Mouse (Mus musculus): ENCODE data around the gene Cog4. TPM values are rescaled to one million over a fixed set of nuclear protein-coding genes. Genes with fewer than 3 reads are reported as not detected.

The Cog4 gene
- total and polyA plus RNA-seq, 2 experiments from 2014 or later, result 47.2 to 54.2 TPM

- peak overlapping the region; percentile 81 for H3K4me2 ChIP-seq (ENCODE audit: low read depth, low read length)
- no peaks in the 10 kb centered on the region for H3K9me3 ChIP-seq (replicated peaks; ENCODE audit: control insufficient read depth, low read length)
- H3K4me3 ChIP-seq (ENCODE audit: low read depth, low read length), result peak overlapping the region; percentile 91
- H3K27me3 ChIP-seq (ENCODE audit: control insufficient read depth, insufficient read depth, low read length), result no peaks in the 10 kb centered on the region
- no peak for TF ChIP-seq CTCF (IDR thresholded peaks at IDR 0.05; ENCODE audit: low read depth)
- TF ChIP-seq EP300 (IDR thresholded peaks at IDR 0.05; ENCODE audit: low read depth), result no peak
- peaks cover 17% of the 10 kb centered on the region for H3K4me1 ChIP-seq (ENCODE audit: control insufficient read depth, insufficient read depth)
- no peaks in the 10 kb centered on the region for H3K36me3 ChIP-seq (replicated peaks; ENCODE audit: control insufficient read depth, insufficient read depth, low read length)
- peak overlapping the region; percentile 86 for H3K9ac ChIP-seq (replicated peaks; ENCODE audit: low read depth, low read length)
- 3% methylated on average over 30 of the region's 37 CpGs for WGBS
- no peak for DNase-seq (ENCODE audit: low spot score)
- H3K27ac ChIP-seq (ENCODE audit: low read depth), result peak overlapping the region; percentile 78
- ATAC-seq (ENCODE audit: insufficient read depth, low read depth), result peak; percentile 10; the same call in 1 of the 2 replicates
Measured at GRCm38 (mm10) chr8:110920032-110920772, 73.8 kb downstream of the Cog4 start.

GRCm38 (mm10) chr8:110920773-110921277 is 74.4 kb downstream of the Cog4 start:
- H3K4me1 ChIP-seq (ENCODE audit: control insufficient read depth, insufficient read depth), result peaks cover 17% of the 10 kb centered on the region
- ATAC-seq (ENCODE audit: insufficient read depth, low read depth), result no peak
- no peaks in the 10 kb centered on the region for H3K36me3 ChIP-seq (replicated peaks; ENCODE audit: control insufficient read depth, insufficient read depth, low read length)
- H3K27me3 ChIP-seq (ENCODE audit: control insufficient read depth, insufficient read depth, low read length), result no peaks in the 10 kb centered on the region
- no peaks in the 10 kb centered on the region for H3K9me3 ChIP-seq (replicated peaks; ENCODE audit: control insufficient read depth, low read length)
- DNase-seq (ENCODE audit: low spot score), result no peak
- WGBS, result 22% methylated on average over 3 of the region's 3 CpGs
- H3K27ac ChIP-seq (ENCODE audit: low read depth), result peak overlapping the region; percentile 78; the same call in 1 of the 2 replicates
- peak overlapping the region; percentile 91 for H3K4me3 ChIP-seq (ENCODE audit: low read depth, low read length)
- H3K4me2 ChIP-seq (ENCODE audit: low read depth, low read length), result peak overlapping the region; percentile 81
- peak overlapping the region; percentile 86 for H3K9ac ChIP-seq (replicated peaks; ENCODE audit: low read depth, low read length)
- no peak for TF ChIP-seq EP300 (IDR thresholded peaks at IDR 0.05; ENCODE audit: low read depth)
- no peak for TF ChIP-seq CTCF (IDR thresholded peaks at IDR 0.05; ENCODE audit: low read depth)

GRCm38 (mm10) chr8:110921492-110922230 is 75.3 kb downstream of the Cog4 start:
- Histone ChIP-seq H3K36me3 (replicated peaks; ENCODE audit: control insufficient read depth, insufficient read depth, low read length) (no peaks in the 10 kb centered on the region), H3K4me3 (ENCODE audit: low read depth, low read length) (0 out of 2 replicates have a peak overlapping the region, but pooled peaks have one; percentile 91), H3K27ac (ENCODE audit: low read depth) (no peak overlapping the region), H3K9ac (replicated peaks; ENCODE audit: low read depth, low read length) (no peak overlapping the region), H3K4me2 (ENCODE audit: low read depth, low read length) (peak overlapping the region; percentile 81), H3K27me3 (ENCODE audit: control insufficient read depth, insufficient read depth, low read length) (no peaks in the 10 kb centered on the region), H3K4me1 (ENCODE audit: control insufficient read depth, insufficient read depth) (peaks cover 22% of the 10 kb centered on the region), H3K9me3 (replicated peaks; ENCODE audit: control insufficient read depth, low read length) (no peaks in the 10 kb centered on the region)
- WGBS, result 37% methylated on average over 7 of the region's 7 CpGs
- TF ChIP-seq EP300 (IDR thresholded peaks at IDR 0.05; ENCODE audit: low read depth) (no peak), CTCF (IDR thresholded peaks at IDR 0.05; ENCODE audit: low read depth) (no peak)
- DNase-seq (ENCODE audit: low spot score) (no peak), ATAC-seq (ENCODE audit: insufficient read depth, low read depth) (no peak)

- H3K9me3 ChIP-seq (replicated peaks; ENCODE audit: control insufficient read depth, low read length), result no peaks in the 10 kb centered on the region
- H3K27me3 ChIP-seq (ENCODE audit: control insufficient read depth, insufficient read depth, low read length), result no peaks in the 10 kb centered on the region
- DNase-seq (ENCODE audit: low spot score) (no peak), ATAC-seq (ENCODE audit: insufficient read depth, low read depth) (no peak)
- H3K36me3 ChIP-seq (replicated peaks; ENCODE audit: control insufficient read depth, insufficient read depth, low read length), result no peaks in the 10 kb centered on the region
- no peak overlapping the region for H3K4me3 ChIP-seq (ENCODE audit: low read depth, low read length)
- no peak overlapping the region for H3K9ac ChIP-seq (replicated peaks; ENCODE audit: low read depth, low read length)
- 86% methylated on average over 8 of the region's 8 CpGs for WGBS
- no peak overlapping the region for H3K27ac ChIP-seq (ENCODE audit: low read depth)
- no peak overlapping the region for H3K4me2 ChIP-seq (ENCODE audit: low read depth, low read length)
- TF ChIP-seq EP300 (IDR thresholded peaks at IDR 0.05; ENCODE audit: low read depth) (no peak), CTCF (IDR thresholded peaks at IDR 0.05; ENCODE audit: low read depth) (no peak)
- H3K4me1 ChIP-seq (ENCODE audit: control insufficient read depth, insufficient read depth), result peaks cover 13% of the 10 kb centered on the region; the same call in 1 of the 2 replicates
Measured at GRCm38 (mm10) chr8:110925691-110926140, 79.3 kb downstream of the Cog4 start.

GRCm38 (mm10) chr8:110926690-110927089 is 80.3 kb downstream of the Cog4 start:
- Histone ChIP-seq H3K27me3 (ENCODE audit: control insufficient read depth, insufficient read depth, low read length) (no peaks in the 10 kb centered on the region), H3K4me3 (ENCODE audit: low read depth, low read length) (no peak overlapping the region), H3K4me2 (ENCODE audit: low read depth, low read length) (no peak overlapping the region), H3K9ac (replicated peaks; ENCODE audit: low read depth, low read length) (no peak overlapping the region), H3K36me3 (replicated peaks; ENCODE audit: control insufficient read depth, insufficient read depth, low read length) (no peaks in the 10 kb centered on the region), H3K27ac (ENCODE audit: low read depth) (no peak overlapping the region), H3K4me1 (ENCODE audit: control insufficient read depth, insufficient read depth) (peaks cover 15% of the 10 kb centered on the region), H3K9me3 (replicated peaks; ENCODE audit: control insufficient read depth, low read length) (no peaks in the 10 kb centered on the region)
- WGBS, result 53% methylated on average over 5 of the region's 5 CpGs
- no peak for DNase-seq (ENCODE audit: low spot score)
- TF ChIP-seq EP300 (IDR thresholded peaks at IDR 0.05; ENCODE audit: low read depth) (no peak), CTCF (IDR thresholded peaks at IDR 0.05; ENCODE audit: low read depth) (no peak)
- ATAC-seq (ENCODE audit: insufficient read depth, low read depth), result no peak

Measured in heart, postnatal 0 days (tissue).